Mouse (Mus musculus): ENCODE measurements at regions not wholly inside any gene's neighbourhood (a gene's known extent, or its start where the extent isn't known, plus 50 kb on each side); places are given as distances from the start of the nearest gene placed in this dataset.
"Not testable (repeated sequence)": the region's sequence is repeated elsewhere in the genome, so short reads cannot be mapped to it uniquely, and the experiment has no call there.

- peak; percentile 78 for ATAC-seq (replicated peaks; ENCODE audit: poor library complexity)
Observed at GRCm38 (mm10) chr3:68794380-68795014, 74.9 kb upstream of the 1110032F04Rik start.

GRCm38 (mm10) chr3:68795641-68796040 lies 73.7 kb upstream of the 1110032F04Rik start:
- no peak for ATAC-seq (replicated peaks; ENCODE audit: poor library complexity)

GRCm38 (mm10) chr3:68798408-68798807 lies 71.0 kb upstream of the 1110032F04Rik start:
- ATAC-seq (replicated peaks; ENCODE audit: poor library complexity) = not testable (repeated sequence)

- ATAC-seq (replicated peaks; ENCODE audit: poor library complexity) = peak; percentile 85
Observed at GRCm38 (mm10) chr3:68808866-68809265, 60.5 kb upstream of the 1110032F04Rik start.

- no peak for ATAC-seq (replicated peaks; ENCODE audit: poor library complexity)
Observed at GRCm38 (mm10) chr3:68813461-68813860, 55.9 kb upstream of the 1110032F04Rik start.

- ATAC-seq (replicated peaks; ENCODE audit: poor library complexity) = no peak
Observed at GRCm38 (mm10) chr3:68814011-68814690, 55.2 kb upstream of the 1110032F04Rik start.

- ATAC-seq (replicated peaks; ENCODE audit: poor library complexity) = no peak
Observed at GRCm38 (mm10) chr3:68815621-68816020, 53.8 kb upstream of the 1110032F04Rik start.

- ATAC-seq (replicated peaks; ENCODE audit: poor library complexity) = no peak
Observed at GRCm38 (mm10) chr3:68817321-68817720, 52.1 kb upstream of the 1110032F04Rik start.

Data from megakaryocyte progenitor cell, adult 5-6 weeks (primary cell).